Mouse (Mus musculus) testis, postnatal 14 days (tissue): Measurements from ENCODE around the gene Olfr544.

ENCODE experiments used
- DNase-seq: peaks from one replicate; pipeline ENCODE4 v3.0.0; 2021; ENCODE audit warnings: low spot score

Gene Olfr544

DNA sequence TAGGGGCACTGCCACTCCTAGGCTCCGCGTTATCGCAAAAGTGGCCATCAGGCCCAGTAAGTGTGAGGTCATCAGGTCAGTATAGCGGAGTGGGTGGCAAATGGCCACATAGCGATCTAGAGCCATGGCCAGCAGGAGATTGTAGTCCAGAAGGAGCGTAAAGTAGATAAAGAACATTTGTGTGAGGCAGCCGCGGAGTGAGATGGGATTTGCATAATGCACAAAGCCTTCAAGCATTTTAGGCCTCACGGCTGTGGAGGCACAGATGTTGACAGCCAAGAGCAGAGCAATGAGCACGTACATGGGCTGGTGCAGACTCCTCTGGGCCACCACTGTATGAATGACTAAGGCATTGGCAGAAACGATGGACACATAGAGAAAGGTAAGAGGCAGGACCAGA lies 10.7 kb downstream of the Olfr544 start:
- no peak for DNase-seq

- no peak for DNase-seq
Measured at GRCm38 (mm10) chr7:102476601-102477000, 11.5 kb downstream of the Olfr544 start.

DNA sequence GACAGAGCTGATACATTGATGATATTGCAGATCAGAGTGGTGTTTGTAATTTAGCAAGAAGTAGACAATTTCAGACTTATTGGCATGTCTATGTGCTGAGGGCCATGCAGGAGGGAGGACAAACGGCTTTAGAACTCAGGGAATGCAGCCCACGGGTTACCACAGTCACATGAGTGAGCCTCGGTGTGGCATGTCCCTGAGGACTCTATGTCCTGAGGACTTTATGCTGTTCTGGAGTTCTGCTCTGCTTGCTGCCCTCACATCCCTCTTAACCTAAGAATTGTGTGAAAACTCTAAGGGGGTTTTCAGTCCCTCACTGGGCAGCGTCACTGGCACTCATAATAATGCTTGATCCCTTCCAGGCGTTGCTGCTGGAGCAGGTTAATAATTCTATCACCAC lies 15.4 kb downstream of the Olfr544 start:
- no peak for DNase-seq

GRCm38 (mm10) chr7:102467566-102467965 lies 20.5 kb downstream of the Olfr544 start:
- DNase-seq: peak; percentile 34

GRCm38 (mm10) chr7:102458618-102459380 lies 29.3 kb downstream of the Olfr544 start:
- no peak for DNase-seq

- no peak for DNase-seq
Measured at GRCm38 (mm10) chr7:102446438-102446837, 41.7 kb downstream of the Olfr544 start.

GRCm38 (mm10) chr7:102444301-102444700 lies 43.8 kb downstream of the Olfr544 start:
- no peak for DNase-seq

DNA sequence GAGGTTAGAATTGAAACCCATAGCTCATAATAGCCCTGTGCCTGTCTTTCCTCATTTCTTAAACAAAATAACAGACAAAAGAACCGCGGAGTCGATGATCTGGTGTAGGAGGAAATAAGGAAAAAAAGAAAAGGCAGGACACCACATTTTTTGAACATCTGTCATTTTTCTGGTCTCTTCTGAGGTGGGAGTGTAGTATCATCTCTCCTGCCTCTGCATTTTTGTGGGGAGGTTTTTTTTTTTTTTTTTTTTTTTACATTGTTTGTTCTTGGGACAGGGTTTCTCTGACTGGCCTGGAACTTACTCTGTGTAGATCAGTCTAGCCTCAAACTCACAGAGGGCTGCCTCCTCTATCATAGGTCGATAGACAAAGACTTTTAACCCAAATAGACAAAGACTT lies 45.7 kb downstream of the Olfr544 start:
- DNase-seq: no peak

DNA sequence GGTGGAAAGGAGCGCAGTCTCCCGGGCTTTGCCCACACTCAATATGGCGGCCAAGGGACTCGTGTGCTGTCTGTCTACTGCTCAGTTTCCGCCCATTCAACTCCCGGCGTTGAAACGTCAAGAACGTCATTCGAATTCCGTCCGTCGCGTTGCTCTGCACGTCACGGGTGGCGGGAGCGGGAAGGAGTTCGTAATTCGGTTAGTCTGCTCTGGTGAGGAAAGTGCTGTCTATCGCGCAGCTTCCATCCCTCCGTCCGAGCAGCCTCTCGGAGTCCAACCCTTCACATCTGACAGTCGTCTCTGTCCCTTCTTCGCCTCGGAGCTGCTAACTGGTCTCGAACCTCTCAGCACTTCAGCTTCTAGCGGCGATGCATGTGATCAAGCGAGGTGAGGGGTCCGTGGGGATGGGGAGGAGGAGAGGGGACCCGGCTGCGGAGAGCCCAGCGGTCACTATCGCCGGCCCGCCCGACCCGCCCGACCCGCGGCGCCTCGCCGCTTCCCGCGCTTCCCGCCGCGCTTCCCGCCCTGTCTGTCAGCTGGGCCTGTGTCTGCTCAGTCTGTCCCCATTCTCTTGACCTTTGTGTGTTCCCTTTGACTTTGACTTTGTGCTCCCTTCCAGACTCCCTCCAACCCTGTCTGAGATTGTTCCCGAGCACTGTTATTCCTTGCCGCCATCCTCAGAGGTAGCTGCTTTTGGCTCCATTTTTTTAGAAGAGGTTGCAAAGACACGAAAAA lies 46.3 kb downstream of the Olfr544 start, which contains the start of gene Rrm1:
Rrm1 (plus strand) TSS at position 39 of the 735 bp plus-strand sequence.
- DNase-seq: peak; percentile 95

- DNase-seq: no peak
Measured at GRCm38 (mm10) chr7:102440822-102441656, 47.1 kb downstream of the Olfr544 start.

DNA sequence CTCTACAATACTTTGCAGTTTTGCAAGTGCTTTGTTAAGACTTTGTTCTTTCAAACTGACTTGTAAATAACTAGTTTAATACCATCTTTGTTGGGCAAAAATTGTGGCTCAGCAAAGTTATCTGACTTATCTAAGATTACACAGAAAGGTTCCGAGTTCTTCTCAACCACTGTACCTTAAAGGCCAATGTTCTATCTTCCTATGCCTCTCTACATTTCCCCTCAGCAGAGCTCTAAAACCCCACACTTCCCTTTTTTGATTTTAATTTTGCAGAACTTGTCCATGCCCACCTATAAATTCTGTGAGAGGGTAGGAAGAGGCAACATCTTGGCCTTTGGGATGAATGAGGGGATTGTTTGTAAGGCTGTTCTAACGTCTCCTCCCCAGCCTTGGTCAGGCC lies 53.8 kb downstream of the Olfr544 start:
- no peak for DNase-seq
